Mouse (Mus musculus) CH12.LX (cell line): ENCODE measurements at regions not wholly inside any gene's neighbourhood (a gene's known extent, or its start where the extent isn't known, plus 50 kb on each side); places are given as distances from the start of the nearest gene placed in this dataset.

ENCODE experiments used
- DNase-seq: peaks from one replicate; pipeline ENCODE4 v3.0.0-alpha.2; 2013; ENCODE audit errors: extremely low read depth
- H3K27ac ChIP-seq: 2 replicates; pipeline ENCODE4 v1.5.1; 2012; ENCODE audit warnings: low read depth, mild to moderate bottlenecking, control low read depth, moderate library complexity; ENCODE audit not compliant: insufficient read depth
- H3K27me3 ChIP-seq: replicated peaks from 2 replicates; pipeline ENCODE3; 2012; ENCODE audit warnings: inconsistent platforms
- H3K36me3 ChIP-seq, 2 experiments: replicated peaks in 1 of 2; 2 replicates each; pipeline versions ENCODE3 to v1.6.1; 2012; ENCODE audit warnings: inconsistent platforms in 1 of 2, low read length in 1 of 2, mild to moderate bottlenecking in 1 of 2, mixed read lengths in 1 of 2, moderate library complexity in 1 of 2; ENCODE audit not compliant: control insufficient read depth in 1 of 2, insufficient read depth in 1 of 2
- H3K4me1 ChIP-seq, 2 experiments: 2 replicates each; pipeline ENCODE4 v1.6.1; 2012; ENCODE audit warnings: inconsistent platforms in 1 of 2, moderate library complexity in 1 of 2; ENCODE audit not compliant: insufficient read depth in 2 of 2, control insufficient read depth in 1 of 2
- H3K4me2 ChIP-seq: 2 replicates; pipeline ENCODE4 v1.6.1; 2012; ENCODE audit warnings: low read depth, mild to moderate bottlenecking, control low read depth; ENCODE audit not compliant: poor library complexity, insufficient read depth, severe bottlenecking
- H3K4me3 ChIP-seq, 3 experiments: fragments of 150-350 bp in 1 of 3; sonication (generic) in 1 of 3; replicated peaks in 1 of 3; 2 replicates each; pipeline versions ENCODE3 to v1.5.1; 2011 to 2012; ENCODE audit warnings: low read depth in 2 of 3, low read length in 2 of 3, mild to moderate bottlenecking in 2 of 3, moderate library complexity in 2 of 3, control low read depth in 1 of 3, improper control_type of control experiment in 1 of 3, inconsistent platforms in 1 of 3, mixed read lengths in 1 of 3; ENCODE audit not compliant: poor library complexity in 1 of 3
- H3K79me2 ChIP-seq: replicated peaks from 2 replicates; pipeline ENCODE4 v1.6.1; 2012; ENCODE audit warnings: mild to moderate bottlenecking, moderate library complexity; ENCODE audit not compliant: control insufficient read depth, poor library complexity, insufficient read depth, severe bottlenecking; ENCODE audit errors: extremely low read depth
- H3K9ac ChIP-seq: 2 replicates; pipeline ENCODE4 v1.6.1; 2012; ENCODE audit warnings: low read depth, mild to moderate bottlenecking, control low read depth, moderate library complexity; ENCODE audit not compliant: insufficient read depth
- H3K9me3 ChIP-seq: replicated peaks from 2 replicates; pipeline ENCODE3; 2012; ENCODE audit warnings: low read length, inconsistent platforms, mixed read lengths
- BHLHE40 ChIP-seq: IDR thresholded peaks from 2 replicates; pipeline ENCODE4 v1.6.1; 2011; ENCODE audit warnings: mild to moderate bottlenecking, low read depth, low read length, improper control_type of control experiment
- CHD1 ChIP-seq: IDR thresholded peaks from 2 replicates; pipeline ENCODE4 v1.6.1; 2012; ENCODE audit warnings: low read depth, low read length, improper control_type of control experiment, inconsistent platforms
- ELF1 ChIP-seq: IDR thresholded peaks from 2 replicates; pipeline ENCODE4 v1.6.1; 2014; ENCODE audit warnings: low read depth, mild to moderate bottlenecking, inconsistent platforms, low read length, improper control_type of control experiment
- EP300 ChIP-seq: IDR thresholded peaks from 2 replicates; pipeline ENCODE4 v1.6.1; 2011; ENCODE audit warnings: low read length, improper control_type of control experiment
- ETS1 ChIP-seq: conservative IDR thresholded peaks from 2 replicates; pipeline ENCODE4 v1.6.1; 2012; ENCODE audit warnings: low read depth, mild to moderate bottlenecking, inconsistent platforms, low read length, improper control_type of control experiment, moderate library complexity
- GABPA ChIP-seq: IDR thresholded peaks from 2 replicates; pipeline ENCODE4 v1.6.1; 2012; ENCODE audit warnings: low read depth, low read length, improper control_type of control experiment, inconsistent platforms; ENCODE audit not compliant: insufficient replicate concordance
- IRF4 ChIP-seq: IDR thresholded peaks from 2 replicates; pipeline ENCODE4 v1.6.1; 2014; ENCODE audit warnings: low read depth, mild to moderate bottlenecking, inconsistent platforms, low read length, improper control_type of control experiment
- JUND ChIP-seq: conservative IDR thresholded peaks from 2 replicates; pipeline ENCODE4 v1.6.1; 2011; ENCODE audit warnings: low read depth, low read length, improper control_type of control experiment
- KAT2A ChIP-seq: IDR thresholded peaks from 2 replicates; pipeline ENCODE4 v1.6.1; 2012; ENCODE audit warnings: low read length, improper control_type of control experiment, inconsistent platforms; ENCODE audit not compliant: insufficient replicate concordance
- MAFK ChIP-seq: IDR thresholded peaks from 2 replicates; pipeline ENCODE4 v1.6.1; 2011; ENCODE audit warnings: low read length, improper control_type of control experiment; ENCODE audit not compliant: insufficient replicate concordance
- MAX ChIP-seq: IDR thresholded peaks from 2 replicates; pipeline ENCODE4 v1.6.1; 2011; ENCODE audit warnings: low read length, improper control_type of control experiment
- MAZ ChIP-seq: IDR thresholded peaks from 2 replicates; pipeline ENCODE4 v1.6.1; 2012; ENCODE audit warnings: low read depth, mild to moderate bottlenecking, inconsistent platforms, low read length, improper control_type of control experiment, moderate library complexity
- MEF2A ChIP-seq: IDR thresholded peaks from 2 replicates; pipeline ENCODE4 v1.6.1; 2014; ENCODE audit warnings: low read depth, mild to moderate bottlenecking, inconsistent platforms, low read length, improper control_type of control experiment, borderline replicate concordance
- MXI1 ChIP-seq: IDR thresholded peaks from 2 replicates; pipeline ENCODE4 v1.6.1; 2011; ENCODE audit warnings: mild to moderate bottlenecking, low read depth, low read length, improper control_type of control experiment
- MYC ChIP-seq: IDR thresholded peaks from 2 replicates; pipeline ENCODE4 v1.6.1; 2011; ENCODE audit warnings: low read depth, mild to moderate bottlenecking, improper control_type of control experiment, low read length
- RCOR1 ChIP-seq: conservative IDR thresholded peaks from 2 replicates; pipeline ENCODE4 v1.6.1; 2012; ENCODE audit warnings: low read depth, mild to moderate bottlenecking, inconsistent platforms, low read length, improper control_type of control experiment
- USF1 ChIP-seq: IDR thresholded peaks from 2 replicates; pipeline ENCODE4 v1.6.1; 2014; ENCODE audit warnings: low read depth, mild to moderate bottlenecking, inconsistent platforms, low read length, improper control_type of control experiment
- ZMIZ1 ChIP-seq: IDR thresholded peaks from 2 replicates; pipeline ENCODE4 v1.6.1; 2012; ENCODE audit warnings: low read depth, mild to moderate bottlenecking, inconsistent platforms, low read length, improper control_type of control experiment
- ZNF384 ChIP-seq: IDR thresholded peaks from 2 replicates; pipeline ENCODE4 v1.6.1; 2012; ENCODE audit warnings: low read depth, low read length, improper control_type of control experiment, inconsistent platforms
- dilution Hi-C: fragments of 300-500 bp; cut with MboI; formaldehyde crosslinking; loops from 2 replicates; pipeline ENCODE4 v1.14.3; 2020; ENCODE audit warnings: low sequenced_read_pairs; ENCODE audit not compliant: extremely low pct_unique_long_range_greater_than_20kb, extremely low pct_ligation_motif_present
- in situ Hi-C: fragments of 300-500 bp; cut with MboI; formaldehyde crosslinking; loops from 3 replicates; pipeline ENCODE4 v1.14.3; 2019; ENCODE audit warnings: low sequenced_read_pairs, low pct_ligation_motif_present, low pct_unique_long_range_greater_than_20kb, mixed read lengths

DNA sequence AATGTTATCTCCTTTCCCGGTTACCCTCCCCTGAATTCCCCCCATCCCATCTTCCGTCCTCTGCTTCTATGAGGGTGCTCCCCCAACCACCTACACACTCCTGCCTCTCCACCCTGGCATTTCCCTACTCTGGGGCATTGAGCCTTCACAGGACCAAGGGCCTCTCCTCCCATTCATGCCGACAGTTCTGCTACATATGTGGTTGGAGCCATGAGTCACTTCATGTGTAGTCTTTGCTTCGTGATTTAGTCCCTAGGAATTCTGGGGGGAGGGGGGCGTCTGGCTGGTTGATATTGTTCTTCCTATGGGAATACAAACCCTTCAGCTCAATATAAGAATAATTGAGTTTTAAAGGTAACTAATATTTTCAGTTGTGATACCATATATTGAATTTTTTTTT is 74.0 kb upstream of the Cxxc4 start:
- dilution Hi-C loops: no loop called here
- no peak overlapping the region for H3K9ac ChIP-seq
- H3K4me2 ChIP-seq: no peak overlapping the region
- in situ Hi-C loops: no loop called here
- TF ChIP-seq MYC (no peak), ELF1 (no peak), KAT2A (no peak), MXI1 (no peak), USF1 (no peak), ZMIZ1 (no peak), RCOR1 (no peak), CHD1 (no peak), MAX (no peak), BHLHE40 (no peak), MAFK (no peak), JUND (no peak)
- no peaks in the 10 kb centered on the region for H3K36me3 ChIP-seq
- H3K27me3 ChIP-seq: no peaks in the 10 kb centered on the region
- H3K4me3 ChIP-seq: no peak overlapping the region
- H3K4me1 ChIP-seq: no peaks in the 10 kb centered on the region
- peaks cover 4% of the 10 kb centered on the region for H3K9me3 ChIP-seq
- no peak for DNase-seq
- no peak overlapping the region for H3K27ac ChIP-seq
- H3K79me2 ChIP-seq: no peaks in the 10 kb centered on the region

DNA sequence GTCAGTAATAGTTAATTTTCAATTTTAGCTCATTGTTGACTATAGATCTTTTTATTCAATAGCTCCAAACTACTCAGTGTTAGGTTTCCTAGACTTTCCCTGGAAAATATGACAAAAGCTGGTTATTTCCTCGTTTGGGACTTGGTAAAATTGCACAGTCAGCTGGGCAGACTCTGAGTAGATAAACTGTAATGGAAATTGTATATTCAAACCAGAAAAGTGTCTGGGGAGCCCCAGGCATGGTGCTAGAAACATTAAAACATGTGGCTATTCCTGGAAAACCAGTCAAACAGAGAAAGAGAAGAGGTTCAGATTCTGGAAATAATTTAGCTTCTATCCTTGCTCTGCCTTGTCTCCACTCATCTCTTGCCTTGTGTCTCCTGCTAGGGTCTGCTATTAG is 66.4 kb upstream of the Cxxc4 start:
- no peak overlapping the region for H3K4me2 ChIP-seq
- peaks cover 8% of the 10 kb centered on the region for H3K9me3 ChIP-seq
- no peak overlapping the region for H3K4me3 ChIP-seq
- in situ Hi-C loops: no loop called here
- H3K36me3 ChIP-seq: no peaks in the 10 kb centered on the region
- H3K4me1 ChIP-seq: peaks cover 0 to 5% of the 10 kb centered on the region in 2 experiments; a peak in 1 of 4 replicates
- no peak overlapping the region for H3K27ac ChIP-seq
- no peaks in the 10 kb centered on the region for H3K27me3 ChIP-seq
- peak; percentile 81 for TF ChIP-seq MAFK
- 0 out of 2 replicates have a peak, but pooled peaks have one; percentile 17 for TF ChIP-seq JUND
- TF ChIP-seq MAZ: no peak
- TF ChIP-seq ZNF384: no peak
- TF ChIP-seq EP300: peak; percentile 75
- 0 out of 2 replicates have a peak, but pooled peaks have one; percentile 23 for TF ChIP-seq RCOR1
- TF ChIP-seq GABPA: no peak
- TF ChIP-seq MEF2A: peak; percentile 82
- peak; percentile 39; the same call in 1 of the 2 replicates for TF ChIP-seq BHLHE40
- TF ChIP-seq ETS1: peak; percentile 76
- peak; percentile 63 for TF ChIP-seq IRF4
- DNase-seq: peak; percentile 53
- dilution Hi-C loops: no loop called here
- no peaks in the 10 kb centered on the region for H3K79me2 ChIP-seq
- no peak overlapping the region for H3K9ac ChIP-seq
